Mouse (Mus musculus): ENCODE data around the gene Atg9b.
"Not testable (repeated sequence)": the region's sequence is repeated elsewhere in the genome, so short reads cannot be mapped to it uniquely, and the experiment has no call there.

The Atg9b gene

DNA sequence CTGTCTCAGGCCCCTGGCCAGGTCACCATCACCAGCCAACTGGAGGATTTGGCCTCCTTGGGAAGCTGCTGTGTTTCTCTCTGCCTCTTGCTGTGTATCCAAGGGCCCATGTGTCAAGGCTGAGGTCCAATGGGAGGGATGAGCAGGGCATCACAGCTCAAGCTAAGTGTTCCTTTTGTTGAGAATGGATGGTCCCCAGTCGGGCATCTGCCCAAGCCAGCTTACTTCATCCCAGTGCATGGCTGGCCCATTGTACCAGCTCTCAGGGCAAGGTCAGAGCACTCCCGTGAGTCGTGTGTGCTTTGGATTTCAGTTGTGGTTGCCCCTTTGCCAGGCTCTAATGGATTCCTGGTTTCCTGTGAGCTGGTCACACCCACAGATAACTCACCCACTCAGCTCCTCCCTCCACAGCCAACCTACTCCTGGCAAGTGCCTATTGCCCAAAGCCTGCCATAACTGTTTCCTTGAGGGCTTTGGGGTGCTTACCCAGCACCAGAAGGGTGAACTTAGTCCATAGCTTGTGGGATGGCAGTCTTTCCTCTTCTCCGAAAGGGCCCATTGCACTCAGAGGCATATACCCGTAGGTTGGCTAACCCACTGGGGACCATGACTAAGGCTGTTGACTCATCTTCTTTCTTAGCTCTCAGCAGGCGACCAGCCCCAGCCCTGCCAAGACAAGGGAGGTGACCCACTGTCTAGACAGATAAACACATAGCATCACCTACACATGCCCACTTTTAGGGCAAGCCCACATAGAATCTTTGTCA, 12.8 kb upstream of the Atg9b start:
- no peak for DNase-seq (ENCODE audit: low spot score)

DNA sequence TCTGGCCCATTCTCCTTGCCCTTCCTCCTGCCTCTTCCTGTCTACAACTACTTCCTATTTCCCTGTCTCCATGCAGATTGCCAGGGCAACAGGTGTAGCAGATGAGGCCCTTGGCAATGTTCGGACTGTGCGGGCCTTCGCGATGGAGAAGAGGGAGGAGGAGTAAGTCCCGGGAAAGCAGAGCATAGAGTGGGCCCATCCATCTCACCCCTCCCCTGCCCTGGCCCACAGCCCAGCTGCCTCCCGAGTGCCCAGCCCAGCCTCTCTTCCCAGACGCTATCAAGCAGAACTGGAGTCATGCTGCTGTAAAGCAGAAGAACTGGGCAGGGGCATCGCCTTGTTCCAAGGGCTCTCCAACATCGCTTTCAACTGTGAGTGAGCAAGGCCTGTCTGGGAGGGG, 10.0 kb upstream of the Atg9b start:
- no peak for DNase-seq (ENCODE audit: low spot score)

DNA sequence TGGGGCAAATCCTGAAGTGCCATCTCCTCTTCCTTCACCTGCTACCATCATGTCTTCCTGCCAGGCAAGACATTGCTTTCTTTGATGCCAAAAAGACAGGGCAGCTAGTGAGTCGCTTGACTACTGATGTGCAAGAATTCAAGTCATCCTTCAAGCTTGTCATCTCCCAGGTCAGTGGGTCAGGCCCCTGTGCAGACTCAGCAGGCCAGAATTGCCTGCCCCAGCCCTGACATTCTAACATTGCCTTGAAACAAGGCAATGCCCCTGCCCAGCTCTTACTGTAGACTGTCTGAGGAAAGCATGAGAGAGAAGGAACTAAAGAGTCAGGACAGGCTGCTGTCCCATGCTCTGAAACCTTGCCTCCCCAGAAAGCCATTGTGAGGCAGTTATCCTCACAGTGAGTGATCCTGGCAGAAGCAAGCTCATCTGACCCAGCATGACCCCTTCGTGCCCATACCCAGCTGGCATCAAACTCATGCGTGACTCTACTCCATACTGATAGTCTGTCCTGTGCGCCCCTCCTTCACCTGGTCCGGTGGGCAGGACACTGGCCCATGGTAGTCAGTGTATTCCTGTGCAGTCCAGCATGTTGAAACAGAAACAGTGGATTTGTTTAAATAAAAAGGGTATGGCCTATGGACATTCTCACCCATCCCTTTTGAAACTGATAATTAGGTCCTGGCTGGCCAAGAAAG, 9.1 kb upstream of the Atg9b start:
- DNase-seq (ENCODE audit: low spot score), result no peak

GRCm38 (mm10) chr5:24400362-24400761, 8.4 kb upstream of the Atg9b start:
- DNase-seq (ENCODE audit: low spot score), result no peak

DNA sequence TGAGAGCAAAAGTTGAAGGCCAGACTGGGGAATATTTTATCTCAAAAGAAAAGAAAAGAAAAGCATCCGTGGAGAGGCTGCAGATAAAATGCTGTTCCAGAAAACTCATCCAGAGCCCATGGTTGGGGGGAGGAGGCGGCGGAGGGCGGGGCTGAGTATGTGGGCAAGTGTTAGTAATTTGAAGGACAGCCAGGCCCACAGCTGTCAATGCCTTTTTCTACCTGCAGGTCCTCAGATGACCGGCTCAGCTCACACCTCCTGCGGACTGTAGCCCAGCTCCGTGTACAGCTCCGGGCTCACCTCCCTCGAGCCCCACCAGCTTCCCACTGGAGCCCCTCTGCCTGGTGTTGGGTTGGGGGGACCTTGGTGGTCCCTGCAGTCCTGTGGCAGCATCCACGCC, 7.7 kb upstream of the Atg9b start:
- no peak for DNase-seq (ENCODE audit: low spot score)

DNA sequence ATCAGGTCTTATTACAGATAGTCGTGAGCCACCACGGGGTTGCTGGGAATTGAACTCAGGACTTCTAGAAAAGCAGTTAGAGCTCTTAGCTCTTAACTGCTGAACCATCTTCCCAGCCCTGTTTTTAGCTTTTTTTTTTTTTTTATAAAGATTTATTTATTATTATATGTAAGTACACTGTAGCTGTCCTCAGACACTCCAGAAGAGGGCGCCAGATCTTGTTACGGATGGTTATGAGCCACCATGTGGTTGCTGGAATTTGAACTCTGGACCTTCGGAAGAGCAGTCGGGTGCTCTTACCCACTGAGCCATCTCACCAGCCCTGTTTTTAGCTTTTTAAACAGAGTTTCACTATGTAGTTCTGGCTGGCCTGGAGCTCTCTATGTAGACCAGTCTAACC, 4.3 kb upstream of the Atg9b start:
- not testable (repeated sequence) for DNase-seq (ENCODE audit: low spot score)

- DNase-seq (ENCODE audit: low spot score), result peak; percentile 89
Measured at GRCm38 (mm10) chr5:24394165-24394894, 2.4 kb upstream of the Atg9b start.

DNA sequence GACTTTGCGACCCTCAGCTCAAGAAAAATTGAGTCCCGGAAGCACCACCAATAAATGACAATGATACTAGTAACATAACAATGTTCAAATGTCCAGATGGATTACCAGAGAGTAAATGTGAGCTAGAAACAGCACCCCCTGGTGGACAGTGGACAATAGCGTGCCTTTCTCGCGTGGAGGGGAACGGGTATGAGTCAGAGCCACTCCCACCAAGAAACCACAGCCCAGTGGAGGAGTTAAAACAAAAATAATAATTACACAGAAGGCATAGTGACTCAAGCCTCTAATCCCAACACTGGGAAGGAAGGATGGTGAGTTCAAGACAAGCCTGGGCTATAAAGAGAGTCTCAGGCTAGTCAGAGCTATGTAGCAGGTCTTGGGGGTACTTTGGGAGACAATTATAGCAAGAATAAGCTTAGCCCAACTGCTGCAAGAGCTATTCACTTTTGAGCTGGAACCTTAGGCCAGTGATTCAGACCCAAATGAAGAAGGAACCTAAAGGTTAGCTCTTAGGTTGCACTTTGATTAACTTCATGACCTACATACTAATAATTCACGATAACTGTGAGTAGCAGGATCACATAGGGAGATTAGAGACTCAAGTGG, 1.6 kb upstream of the Atg9b start, which contains the start of gene Abcb8:
Gene Abcb8 (plus strand): TSS at position 272 of the 606 bp plus-strand sequence.
- peak; percentile 84 for DNase-seq (ENCODE audit: low spot score)

DNA sequence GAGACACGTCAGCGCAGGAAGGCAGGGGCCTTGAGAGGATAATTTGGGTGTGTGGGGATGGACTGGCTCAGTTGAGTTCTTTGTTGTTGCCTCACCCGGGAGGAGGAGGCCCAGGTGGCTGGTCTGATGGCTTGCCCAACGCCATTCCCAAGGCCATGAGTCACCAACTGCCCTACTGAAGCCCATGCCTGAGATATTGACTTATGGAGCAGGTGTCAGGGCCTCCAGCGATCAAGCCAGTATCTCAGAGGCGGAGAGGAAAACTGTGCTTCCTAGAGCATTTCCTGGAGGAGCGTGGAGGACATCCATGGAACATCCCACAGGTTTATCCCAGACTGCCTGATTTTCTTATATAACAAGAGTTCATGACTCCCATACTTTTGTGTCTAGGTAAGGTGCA, 781 bp upstream of the Atg9b start:
- no peak for DNase-seq (ENCODE audit: low spot score)

- DNase-seq (ENCODE audit: low spot score), result no peak
Measured at GRCm38 (mm10) chr5:24389658-24390020, 2.3 kb downstream of the Atg9b start.

DNA sequence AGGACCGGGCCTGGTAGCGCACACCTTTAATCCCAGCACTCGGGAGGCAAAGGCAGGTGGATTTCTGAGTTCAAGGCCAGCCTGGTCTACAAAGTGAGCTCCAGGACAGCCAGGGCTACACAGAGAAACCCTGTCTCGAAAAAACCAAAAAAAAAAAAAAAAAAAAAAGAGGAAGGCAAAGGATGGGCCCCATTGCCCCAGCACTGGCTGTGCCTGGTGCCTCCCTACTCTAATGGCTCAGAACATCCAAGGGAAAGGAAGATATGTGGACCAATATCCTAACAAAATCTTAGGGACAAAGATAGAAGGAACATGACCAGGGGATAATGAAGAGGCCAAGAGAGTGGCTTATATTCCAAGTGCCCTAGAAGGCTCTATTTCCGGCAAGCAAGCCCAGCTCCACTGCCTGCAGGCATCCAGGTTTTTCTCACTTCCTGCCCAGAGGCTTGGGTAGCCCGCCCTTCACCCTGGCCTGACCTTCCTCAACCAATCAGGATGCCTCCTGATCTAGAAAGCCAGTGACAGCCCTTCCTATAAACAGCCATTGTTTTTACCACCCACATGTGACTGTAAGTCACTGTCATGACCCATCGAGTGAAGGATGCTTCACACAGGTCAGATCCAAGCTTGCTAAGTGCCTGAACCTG, 2.8 kb downstream of the Atg9b start:
- no peak for DNase-seq (ENCODE audit: low spot score)

GRCm38 (mm10) chr5:24388246-24388915, 3.6 kb downstream of the Atg9b start:
- DNase-seq (ENCODE audit: low spot score), result no peak

- peak; percentile 52 for DNase-seq (ENCODE audit: low spot score)
Measured at GRCm38 (mm10) chr5:24387264-24388241, 4.4 kb downstream of the Atg9b start.

DNA sequence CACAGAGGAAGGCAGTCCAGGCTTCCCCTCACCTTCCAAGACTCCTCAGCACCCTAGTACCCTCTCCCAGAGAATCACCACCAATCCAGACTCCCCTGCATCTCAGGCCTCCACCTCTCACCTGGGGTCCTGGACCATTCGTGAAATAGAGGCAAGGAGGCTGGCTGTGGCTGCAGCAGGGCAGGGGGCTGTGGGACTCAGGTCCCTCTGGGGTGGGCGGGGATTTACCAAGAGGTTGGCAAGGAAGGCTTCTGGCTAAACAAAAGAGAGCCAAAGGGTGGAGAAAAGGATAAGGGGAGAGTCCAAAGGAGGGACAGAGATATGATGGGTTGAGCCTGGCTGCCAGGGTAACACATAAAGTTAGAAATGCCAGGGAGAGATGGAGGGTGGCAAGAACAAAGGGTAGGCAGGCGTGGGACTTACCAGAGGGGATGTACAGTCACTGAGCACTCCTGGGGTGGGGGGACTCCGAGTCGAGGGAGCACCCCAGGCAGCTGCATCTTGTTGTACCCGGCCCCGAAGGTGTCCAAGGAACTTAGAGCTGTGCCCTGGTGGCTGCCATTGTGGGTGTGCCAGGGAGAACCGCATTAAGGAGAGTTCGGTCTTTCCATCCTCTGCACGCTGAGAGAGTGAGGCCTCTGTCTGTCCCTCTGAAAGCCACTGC, 5.9 kb downstream of the Atg9b start:
- DNase-seq (ENCODE audit: low spot score), result no peak

DNA sequence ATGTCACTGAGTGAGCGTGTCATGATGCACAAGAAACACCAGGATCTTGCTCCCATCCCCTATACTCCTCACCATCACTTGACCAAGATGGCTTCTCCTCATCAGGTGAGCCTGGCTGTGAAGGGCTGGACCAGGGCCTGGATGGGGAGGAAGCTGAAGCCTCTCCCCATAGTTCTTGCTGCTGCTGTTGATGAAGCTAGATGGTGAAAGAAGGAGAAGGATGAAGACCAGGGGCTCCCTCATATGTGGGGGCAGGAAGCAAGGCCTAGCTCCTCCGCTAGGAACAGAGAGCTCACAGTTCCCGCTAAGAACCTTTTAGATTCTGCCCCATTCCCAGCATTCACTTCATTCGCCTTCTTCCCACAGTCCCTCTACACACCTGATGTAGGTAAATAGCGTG, 6.6 kb downstream of the Atg9b start:
- DNase-seq (ENCODE audit: low spot score), result no peak

DNA sequence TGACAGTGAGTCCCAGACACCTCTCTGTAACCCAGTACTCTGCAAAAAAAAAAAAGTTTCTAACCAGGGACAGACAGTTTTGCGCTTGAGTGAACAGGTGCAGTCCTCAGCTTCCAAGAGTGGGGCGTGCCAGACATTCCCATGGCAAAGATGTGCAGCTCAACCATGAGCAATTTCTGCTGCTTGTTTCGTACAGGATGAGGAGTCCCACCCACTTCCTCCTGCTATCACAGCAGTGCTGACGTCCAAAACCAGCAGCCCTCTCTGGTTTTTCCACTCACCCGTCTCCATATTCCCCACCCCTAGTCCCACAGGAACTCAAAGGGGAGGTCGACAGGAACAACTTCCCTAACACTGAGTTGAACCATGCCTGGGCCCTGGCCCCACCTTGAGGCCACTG, 7.5 kb downstream of the Atg9b start:
- DNase-seq (ENCODE audit: low spot score), result no peak

- peak; percentile 82 for DNase-seq (ENCODE audit: low spot score)
Measured at GRCm38 (mm10) chr5:24383026-24383859, 8.7 kb downstream of the Atg9b start.

DNA sequence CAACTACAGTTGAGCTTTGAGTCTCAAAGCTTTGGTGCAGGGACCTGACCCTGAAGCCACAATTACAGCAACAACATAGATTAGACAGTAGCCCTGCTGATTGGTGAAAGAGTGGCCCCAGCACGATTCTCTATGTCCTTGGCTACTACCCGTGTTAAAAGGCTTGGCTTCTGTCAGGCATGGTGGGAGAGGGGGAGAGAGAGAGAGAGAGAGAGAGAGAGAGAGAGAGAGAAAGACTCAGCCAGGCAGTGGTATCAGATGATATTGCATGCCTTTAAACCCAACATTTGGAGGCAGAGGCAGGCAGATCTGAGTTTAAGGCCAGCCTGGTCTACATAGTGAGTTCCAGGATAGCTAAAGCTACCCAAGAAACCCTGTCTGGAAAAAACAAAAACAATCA, 10.0 kb downstream of the Atg9b start:
- DNase-seq (ENCODE audit: low spot score), result no peak

GRCm38 (mm10) chr5:24381486-24381885, 10.5 kb downstream of the Atg9b start:
- no peak for DNase-seq (ENCODE audit: low spot score)
